Mouse (Mus musculus) gastrocnemius, postnatal 4 days (tissue): ENCODE measurements around the gene Zfp185. TPM values are rescaled to one million over a fixed set of nuclear protein-coding genes. Genes with fewer than 3 reads are reported as not detected.
A peak's percentile ranks its signal among the peaks of the same experiment; 100 is the strongest.

Experiments
- DNase-seq, 2 experiments: peaks; one replicate each; pipeline ENCODE4 v3.0.0; 2021 to 2022; ENCODE audit warnings: low spot score in 2 of 2, mixed read lengths in 2 of 2
- long read RNA-seq, 2 experiments: library from polyadenylated mRNA; stranded (forward); transcript quantifications; one replicate each; pipeline ENCODE4 v2.0.0; 2021
- total RNA-seq, 2 experiments: library from RNA; stranded (reverse); gene quantifications; 2 replicates each; pipeline ENCODE4 v1.2.3; 2021

The Zfp185 gene
- 10 to 100 TPM; 13.9 to 21.5 TPM for total RNA-seq
- long read RNA-seq, experiment 1, partial matches to known transcripts: 1 of 15 reads
- long read RNA-seq, experiment 1, other reads (novel, unspliced or antisense): 8 of 15 reads
- long read RNA-seq, experiment 2, transcript Zfp185-203 (19 exons, 3,557 nt): major isoform, 7 of 16 reads
- long read RNA-seq, experiment 2, partial matches to known transcripts: 4 of 16 reads
- long read RNA-seq, experiment 2, other reads (novel, unspliced or antisense): 4 of 16 reads

GRCm38 (mm10) chrX:72986841-72987519, at the start of gene Zfp185:
Gene Zfp185 (plus strand): TSS chrX:72987339.
- DNase-seq: peak; percentile 47 to 54

- no peak for DNase-seq
Observed at GRCm38 (mm10) chrX:72953464-72953863, 33.7 kb upstream of the Zfp185 start.

- DNase-seq: no peak
Observed at GRCm38 (mm10) chrX:72956486-72956885, 30.7 kb upstream of the Zfp185 start.

- DNase-seq: no peak
Observed at GRCm38 (mm10) chrX:72960431-72960830, 26.7 kb upstream of the Zfp185 start.

GRCm38 (mm10) chrX:72961511-72961910, 25.6 kb upstream of the Zfp185 start:
- DNase-seq: no peak

- no peak for DNase-seq
Observed at GRCm38 (mm10) chrX:72962743-72963142, 24.4 kb upstream of the Zfp185 start.

- peak in 1 of 2 experiments; percentile 21 for DNase-seq
Observed at GRCm38 (mm10) chrX:72982831-72983230, 4.3 kb upstream of the Zfp185 start.

GRCm38 (mm10) chrX:72985607-72986006, 1.5 kb upstream of the Zfp185 start:
- no peak for DNase-seq

GRCm38 (mm10) chrX:72987520-72987905, 374 bp downstream of the Zfp185 start:
- DNase-seq: no peak

GRCm38 (mm10) chrX:72988431-72988830, 1.3 kb downstream of the Zfp185 start:
- no peak for DNase-seq

- no peak for DNase-seq
Observed at GRCm38 (mm10) chrX:72990581-72990980, 3.4 kb downstream of the Zfp185 start.

GRCm38 (mm10) chrX:72992291-72992919, 5.3 kb downstream of the Zfp185 start:
- DNase-seq: no peak

GRCm38 (mm10) chrX:72995542-72995941, 8.4 kb downstream of the Zfp185 start:
- DNase-seq: no peak

GRCm38 (mm10) chrX:73003110-73003509, 16.0 kb downstream of the Zfp185 start:
- no peak for DNase-seq

GRCm38 (mm10) chrX:73005678-73006077, 18.5 kb downstream of the Zfp185 start:
- DNase-seq: no peak

- peak; percentile 76 to 84 for DNase-seq
Observed at GRCm38 (mm10) chrX:73007597-73008479, 20.7 kb downstream of the Zfp185 start.

GRCm38 (mm10) chrX:73012846-73013245, 25.7 kb downstream of the Zfp185 start:
- no peak for DNase-seq

GRCm38 (mm10) chrX:73037003-73037402, 49.9 kb downstream of the Zfp185 start, which contains the start of gene Pnma5:
Gene Pnma5 (minus strand): TSS chrX:73037103.
- no peak for DNase-seq

GRCm38 (mm10) chrX:73038831-73039230, 51.7 kb downstream of the Zfp185 start:
- DNase-seq: no peak

- no peak for DNase-seq
Observed at GRCm38 (mm10) chrX:73039666-73040065, 52.5 kb downstream of the Zfp185 start.

- peak; percentile 82 to 87 for DNase-seq
Observed at GRCm38 (mm10) chrX:73053860-73054563, 66.9 kb downstream of the Zfp185 start.
